Mouse (Mus musculus) lung, adult 2 months (tissue): Measurements from ENCODE around the gene Trak1. TPM values are rescaled to one million over a fixed set of nuclear protein-coding genes. Genes with fewer than 3 reads are reported as not detected.

Experiments
- DNase-seq: peaks from one replicate; pipeline ENCODE4 v3.0.0; 2022
- H3K4me1 ChIP-seq: fragments of 200-500 bp; 2 replicates; pipeline ENCODE4 v1.6.1; 2011; ENCODE audit warnings: low read length; ENCODE audit not compliant: control insufficient read depth, insufficient read depth
- H3K4me3 ChIP-seq: fragments of 200-500 bp; replicated peaks from 2 replicates; pipeline ENCODE3; 2011; ENCODE audit warnings: low read depth, mild to moderate bottlenecking, control low read depth, low read length; ENCODE audit errors: extremely low read depth
- CTCF ChIP-seq: fragments of 200-500 bp; IDR thresholded peaks from 2 replicates; pipeline ENCODE4 v1.5.1; 2011; ENCODE audit warnings: mild to moderate bottlenecking, low read length, control low read depth; ENCODE audit not compliant: insufficient read depth
- POLR2A ChIP-seq: fragments of 200-500 bp; IDR thresholded peaks from 2 replicates; pipeline ENCODE4 v1.6.1; 2011; ENCODE audit warnings: low read depth, mild to moderate bottlenecking, control low read depth, low read length, borderline replicate concordance; ENCODE audit errors: extremely low read depth
- WGBS: fragments of 180-500 bp; shearing (Covaris S2); methylation state at CpG from one replicate; pipeline ENCODE4 v1.1.7; 2018; 5-methylcytosine and 5-hydroxymethylcytosine counted together
- polyA plus RNA-seq: library from polyadenylated mRNA; depleted of rRNA; stranded (reverse); fragments of >200 nt; gene quantifications from 2 replicates; pipeline ENCODE4 v1.2.3, GENCODE M21; 2012; rRNA removed

The Trak1 gene
- polyA plus RNA-seq: 73.9 and 88.5 TPM in 2 replicates

DNA sequence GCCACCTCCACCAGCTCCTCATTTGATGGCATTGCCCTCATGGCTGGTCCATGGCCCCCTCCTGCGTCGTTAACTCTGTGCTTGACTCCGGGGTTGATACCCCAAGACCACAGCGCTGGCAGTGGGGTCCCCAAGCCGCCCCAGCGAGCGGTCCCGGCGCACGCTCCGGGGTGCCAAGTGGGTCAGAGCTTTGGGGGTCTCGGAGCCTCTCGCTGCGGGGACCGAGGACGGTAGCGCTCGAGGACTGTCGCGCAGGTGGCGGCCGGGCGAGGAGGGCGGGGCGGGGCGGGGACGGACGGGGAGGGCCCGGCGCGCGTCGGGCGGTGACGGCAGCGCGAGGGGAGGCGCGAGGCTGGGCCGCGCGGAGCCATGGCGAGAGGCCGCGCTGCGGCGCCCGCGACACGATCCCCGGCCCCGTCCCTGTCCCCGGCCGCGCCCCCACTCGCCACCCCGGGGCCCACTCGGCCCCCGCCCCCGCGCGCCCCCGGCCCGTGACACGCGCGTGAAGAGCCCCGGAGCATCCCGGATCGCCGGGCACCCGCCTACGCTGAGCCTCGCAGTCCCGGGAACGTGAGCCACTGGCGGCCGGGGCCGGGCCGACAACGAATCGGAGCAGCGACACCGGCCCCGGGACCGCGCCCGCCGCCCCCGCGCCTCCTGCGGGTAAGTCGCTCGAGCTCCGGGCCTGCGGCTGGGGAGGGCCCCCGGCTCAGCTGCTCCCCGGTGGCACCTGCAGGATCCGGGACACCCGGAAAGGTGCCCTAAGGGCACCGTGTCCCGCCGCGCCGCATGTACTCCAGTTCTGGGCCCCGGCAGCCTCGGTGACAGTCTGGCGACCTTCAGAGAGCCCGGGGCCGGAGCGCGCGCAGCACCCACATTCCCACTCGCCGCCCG lies at the start of gene Trak1:
Gene Trak1 (plus strand): TSS at position 332 of the 894 bp plus-strand sequence.
- H3K4me3 ChIP-seq: peak within 1 kb of the TSS; percentile 79
- TF ChIP-seq POLR2A: peak; percentile 67; the same call in 1 of the 2 replicates
- no peak for TF ChIP-seq CTCF
- H3K4me1 ChIP-seq: peaks cover 22% of the 10 kb centered on the region
- DNase-seq: peak; percentile 74
- WGBS: 1% methylated on average over 83 of the region's 116 CpGs

DNA sequence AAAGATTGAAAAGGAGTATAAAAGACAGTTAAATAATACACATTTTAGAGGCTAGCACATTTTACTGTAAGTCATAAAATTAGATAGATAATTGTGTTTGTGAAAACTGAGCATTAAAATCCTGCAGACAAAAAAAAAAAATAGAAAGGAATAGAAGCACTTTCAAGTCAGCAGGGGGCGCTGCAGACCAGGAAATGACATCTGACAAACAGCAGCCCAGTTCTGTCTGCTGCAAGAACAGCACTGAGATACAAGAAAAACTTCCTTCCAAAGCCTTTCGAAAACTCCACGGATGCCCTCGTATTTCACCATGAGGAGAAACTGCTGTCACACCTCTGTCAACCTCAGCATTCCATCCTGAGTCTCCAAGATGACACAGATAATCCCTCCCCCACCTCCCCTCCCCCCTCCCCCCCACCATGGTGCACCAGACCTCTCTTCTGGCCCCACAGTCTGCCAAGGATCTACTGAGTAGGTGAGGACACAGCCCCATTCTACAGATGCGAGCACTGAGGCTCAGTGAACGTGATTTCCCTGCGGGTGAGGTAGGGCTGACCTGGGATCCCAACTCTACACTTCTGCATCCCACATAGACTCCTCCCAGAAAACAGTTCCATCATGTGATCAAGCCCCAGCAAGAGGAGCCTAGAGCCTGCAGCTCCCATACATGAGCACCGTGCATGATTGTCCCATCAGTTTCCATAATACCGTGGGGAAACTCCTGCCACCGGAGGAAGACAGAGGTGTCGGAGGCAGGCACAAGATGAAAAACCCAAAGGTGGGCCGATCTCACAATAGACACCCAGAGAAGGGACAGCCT lies 49.1 kb upstream of the Trak1 start:
- Histone ChIP-seq H3K4me3 (no peak overlapping the region), H3K4me1 (no peaks in the 10 kb centered on the region)
- peak; percentile 77 for DNase-seq
- 56% methylated on average over 12 of the region's 12 CpGs for WGBS
- TF ChIP-seq POLR2A (no peak), CTCF (peak; percentile 81)

DNA sequence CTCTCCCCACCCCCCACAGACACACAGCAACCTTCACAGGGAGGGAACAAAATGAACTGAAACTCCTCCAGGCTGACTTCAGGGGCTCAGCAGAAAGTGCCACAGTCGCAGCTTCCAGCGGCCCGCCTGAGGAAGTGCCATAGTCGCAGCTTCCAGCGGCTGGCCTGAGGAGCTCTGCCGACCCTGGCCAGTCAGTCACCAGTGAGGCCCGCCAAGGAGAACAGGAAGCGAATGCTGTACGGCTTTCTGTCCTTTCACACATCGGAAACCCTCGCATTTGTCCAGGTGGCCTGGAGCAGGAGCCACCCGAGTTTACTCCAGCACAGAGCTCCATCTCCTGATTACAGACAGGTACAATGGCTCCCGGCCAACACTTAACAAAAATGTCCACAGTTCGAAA lies 47.5 kb upstream of the Trak1 start:
- Histone ChIP-seq H3K4me1 (no peaks in the 10 kb centered on the region), H3K4me3 (no peak overlapping the region)
- DNase-seq: no peak
- 39% methylated on average over 14 of the region's 14 CpGs for WGBS
- TF ChIP-seq POLR2A (no peak), CTCF (no peak)

DNA sequence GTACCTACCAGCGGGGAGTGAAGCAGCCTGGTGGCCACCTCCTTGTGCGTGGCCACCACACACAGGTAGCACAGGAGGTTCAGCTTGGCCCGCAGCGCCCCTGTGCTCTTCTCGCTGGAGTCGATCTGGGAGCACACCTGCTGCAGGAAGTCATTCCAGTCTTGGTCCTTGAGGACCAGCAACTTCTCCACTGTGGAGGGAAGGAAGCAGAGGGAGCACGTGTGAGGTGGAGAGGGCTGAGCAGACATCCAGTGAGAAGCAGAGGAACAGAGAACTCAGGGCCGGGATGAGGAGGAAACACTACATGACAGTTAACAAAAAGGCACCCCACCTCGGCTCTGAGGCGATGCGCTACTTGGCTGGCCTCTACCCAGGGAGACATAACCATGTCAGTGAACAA lies 46.4 kb upstream of the Trak1 start:
- TF ChIP-seq CTCF (no peak), POLR2A (no peak)
- no peak for DNase-seq
- Histone ChIP-seq H3K4me3 (no peak overlapping the region), H3K4me1 (no peaks in the 10 kb centered on the region)
- 88% methylated on average over 11 of the region's 11 CpGs for WGBS

DNA sequence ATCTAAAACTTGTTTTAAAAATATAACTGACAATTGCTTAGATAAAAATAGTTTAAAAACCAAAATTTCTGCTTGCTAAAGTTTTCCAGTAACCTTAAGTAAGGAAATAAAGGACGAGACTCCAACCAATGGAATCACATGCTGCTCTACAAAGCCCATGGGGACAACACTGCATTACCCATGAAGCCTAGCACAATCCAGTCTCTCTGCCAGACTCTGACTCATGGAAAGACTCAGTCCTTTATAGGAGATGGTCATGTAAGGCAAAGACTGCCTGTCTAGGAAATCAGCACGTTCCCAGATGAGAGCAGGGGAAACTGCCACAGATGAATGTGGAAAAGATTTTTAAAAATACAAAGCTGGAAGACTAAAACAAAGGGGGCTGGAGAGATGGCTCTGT lies 43.3 kb upstream of the Trak1 start:
- no peak for TF ChIP-seq POLR2A
- no peak for TF ChIP-seq CTCF
- no peak for DNase-seq
- WGBS: 69% methylated on average over 2 of the region's 2 CpGs
- no peak overlapping the region for H3K4me3 ChIP-seq
- H3K4me1 ChIP-seq: no peaks in the 10 kb centered on the region

DNA sequence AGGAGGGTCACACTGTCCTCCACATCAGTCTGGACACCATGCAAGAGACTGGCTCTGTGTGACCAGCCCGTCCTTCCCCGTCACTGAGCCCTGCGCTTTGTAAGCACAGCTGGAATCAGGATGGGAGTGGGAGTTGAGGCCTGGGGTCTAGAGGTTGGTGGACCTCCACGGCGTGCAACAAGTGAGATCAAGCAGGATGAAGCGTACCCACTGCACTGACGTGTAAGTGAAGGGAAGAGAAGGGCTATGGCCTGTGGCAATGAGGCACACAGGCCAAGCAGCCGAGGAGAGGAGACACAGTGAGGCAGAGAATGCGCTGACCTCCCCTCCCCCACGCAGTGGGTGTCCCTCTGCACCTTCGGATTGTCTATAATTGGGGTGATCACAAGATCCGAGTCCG lies 42.5 kb upstream of the Trak1 start:
- no peak for DNase-seq
- no peaks in the 10 kb centered on the region for H3K4me1 ChIP-seq
- no peak overlapping the region for H3K4me3 ChIP-seq
- WGBS: 92% methylated on average over 13 of the region's 13 CpGs
- TF ChIP-seq POLR2A: no peak
- TF ChIP-seq CTCF: no peak

DNA sequence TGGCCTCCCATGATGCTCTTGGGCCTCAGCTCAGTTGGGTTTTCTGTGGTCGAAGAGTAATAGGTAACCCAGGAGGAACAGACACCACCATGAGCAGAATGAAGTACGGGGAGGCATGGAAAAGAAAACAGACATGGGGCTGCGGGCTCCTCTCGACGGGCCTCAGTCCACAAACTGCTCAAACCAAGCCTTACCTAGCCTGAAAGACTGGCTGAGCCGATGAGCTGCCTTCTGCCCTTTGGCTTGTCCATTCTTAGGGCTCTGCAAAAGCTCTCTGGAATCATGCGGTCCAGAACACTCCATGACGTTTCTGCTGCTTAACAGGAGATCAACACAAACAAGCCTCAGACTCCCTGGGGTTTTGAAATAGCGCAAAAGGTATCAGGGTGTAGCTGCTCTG lies 40.2 kb upstream of the Trak1 start:
- 82% methylated on average over 9 of the region's 9 CpGs for whole genome bisulfite sequencing
- Histone ChIP-seq H3K4me1 (no peaks in the 10 kb centered on the region), H3K4me3 (no peak overlapping the region)
- no peak for TF ChIP-seq POLR2A
- no peak for TF ChIP-seq CTCF
- no peak for DNase-seq

DNA sequence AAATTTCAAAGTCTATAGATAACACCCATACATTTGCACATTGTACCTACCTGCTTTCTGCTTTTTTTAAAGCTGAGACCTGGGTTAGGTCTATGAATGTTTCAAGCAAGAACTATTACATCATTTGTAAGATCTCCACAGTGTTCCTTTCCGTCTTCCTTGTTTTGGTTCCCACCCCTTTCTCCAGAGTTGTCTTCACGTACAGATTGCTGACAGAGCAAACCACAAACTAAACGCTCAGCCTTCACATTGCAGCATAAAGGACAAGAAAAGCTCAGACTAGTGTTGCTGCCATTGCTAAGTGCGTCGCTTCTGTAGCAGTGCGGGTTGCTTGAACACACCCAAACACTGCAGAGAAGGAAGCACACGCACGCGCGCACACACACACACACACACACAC lies 32.0 kb upstream of the Trak1 start:
- no peaks in the 10 kb centered on the region for H3K4me1 ChIP-seq
- TF ChIP-seq POLR2A (no peak), CTCF (no peak)
- DNase-seq: no peak
- WGBS: 56% methylated on average over 10 of the region's 10 CpGs
- no peak overlapping the region for H3K4me3 ChIP-seq

DNA sequence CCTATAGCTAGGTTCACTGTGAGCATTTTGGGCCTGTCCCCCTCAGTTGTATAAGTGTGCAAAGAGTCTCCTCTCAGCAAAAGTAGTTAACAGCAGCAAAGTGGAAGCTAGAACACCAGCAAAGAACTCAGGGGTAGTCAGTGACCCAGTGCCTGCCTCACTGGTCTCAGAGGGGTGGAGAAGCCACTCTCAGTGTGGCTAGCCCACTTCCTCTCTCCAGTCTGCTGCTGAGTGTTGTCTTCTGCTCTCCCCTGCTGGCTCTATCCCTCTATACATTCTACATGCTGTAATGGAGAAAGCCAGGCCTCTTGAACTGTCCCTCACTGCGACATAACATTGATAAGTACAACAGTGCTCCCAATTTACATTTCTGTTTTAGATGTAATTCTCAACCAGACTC lies 26.2 kb upstream of the Trak1 start:
- WGBS: 68% methylated on average over 1 of the region's 1 CpGs

More for the DNA sequence above, 26.2 kb upstream of the Trak1 start:
- DNase-seq: no peak
- Histone ChIP-seq H3K4me3 (no peak overlapping the region), H3K4me1 (no peaks in the 10 kb centered on the region)
- no peak for TF ChIP-seq POLR2A
